Mouse (Mus musculus) neural tube, embryonic 14.5 days (tissue): ENCODE data around the gene Krt6b. TPM values are rescaled to one million over a fixed set of nuclear protein-coding genes. Genes with fewer than 3 reads are reported as not detected.

Source experiments
- ATAC-seq: fragments of 200-750 bp; cut with Nextera tagmentation; 2 replicates; pipeline ENCODE4 v1.8.0; 2017; ENCODE audit warnings: low read depth, mild to moderate bottlenecking, moderate TSS enrichment, moderate library complexity
- H3K27ac ChIP-seq: fragments of 300-500 bp; sonication (generic); 2 replicates; pipeline ENCODE4 v1.5.1; 2014; ENCODE audit warnings: low read depth, mild to moderate bottlenecking, control low read depth, low read length, moderate library complexity, mixed read lengths
- H3K27me3 ChIP-seq: fragments of 300-500 bp; sonication (generic); 2 replicates; pipeline ENCODE4 v1.6.1; 2014; ENCODE audit warnings: low read length; ENCODE audit not compliant: control insufficient read depth, insufficient read depth
- H3K36me3 ChIP-seq: fragments of 300-500 bp; sonication (generic); 2 replicates; pipeline ENCODE4 v1.6.1; 2014; ENCODE audit warnings: low read length, mixed read lengths; ENCODE audit not compliant: control insufficient read depth, insufficient read depth
- H3K4me1 ChIP-seq: fragments of 300-500 bp; sonication (generic); 2 replicates; pipeline ENCODE4 v1.6.1; 2014; ENCODE audit warnings: low read length; ENCODE audit not compliant: control insufficient read depth, insufficient read depth
- H3K4me2 ChIP-seq: fragments of 300-500 bp; sonication (generic); 2 replicates; pipeline ENCODE4 v1.6.1; 2014; ENCODE audit warnings: mild to moderate bottlenecking, low read depth, low read length, control low read depth
- H3K4me3 ChIP-seq: fragments of 300-500 bp; sonication (generic); 2 replicates; pipeline ENCODE4 v1.5.1; 2014; ENCODE audit warnings: low read depth, low read length, control low read depth, mixed read lengths
- H3K9ac ChIP-seq: fragments of 300-500 bp; sonication (generic); replicated peaks from 2 replicates; pipeline ENCODE4 v1.6.1; 2014; ENCODE audit warnings: low read depth, mild to moderate bottlenecking, control low read depth, low read length, mixed read lengths
- H3K9me3 ChIP-seq: fragments of 300-500 bp; sonication (generic); 2 replicates; pipeline ENCODE4 v1.6.1; 2016; ENCODE audit warnings: low read length; ENCODE audit not compliant: control insufficient read depth
- WGBS: fragments of 180-500 bp; shearing (Covaris S2); extraction: QIAGEN DNeasy Blood & Tissue Kit; methylation state at CpG from one replicate; pipeline ENCODE4 v1.1.7; 2014; 5-methylcytosine and 5-hydroxymethylcytosine counted together
- microRNA-seq: library from miRNA; unstranded; fragments of <30 nt; microRNA quantifications from one replicate; pipeline ENCODE4, GENCODE M21; 2016
- polyA plus RNA-seq: library from polyadenylated mRNA; unstranded; fragments of >200 nt; fragmentation: Nextera tagmentation; extraction: Ambion mirVana; gene quantifications from 2 replicates; pipeline ENCODE4 v1.2.1, GENCODE M21; 2014

Gene Krt6b
- polyA plus RNA-seq, 1 experiment from 2014 or later: not detected

- no peak within 1 kb of the TSS for H3K4me3 ChIP-seq
- H3K9ac ChIP-seq: no peak within 1 kb of the TSS
- no peaks in the 10 kb centered on the region for H3K27me3 ChIP-seq
- H3K4me2 ChIP-seq: no peak within 1 kb of the TSS
- WGBS: 78% methylated on average over 3 of the region's 3 CpGs
- no peaks in the 10 kb centered on the region for H3K4me1 ChIP-seq
- no peak for ATAC-seq
- no peaks in the 10 kb centered on the region for H3K9me3 ChIP-seq
- H3K36me3 ChIP-seq: no peaks in the 10 kb centered on the region
- H3K27ac ChIP-seq: no peak within 1 kb of the TSS
Observed at GRCm38 (mm10) chr15:101647280-101647679, 32.8 kb downstream of the Krt6b start, which contains the start of gene Gm5478. TSS of gene Gm5478 (minus strand) at chr15:101647380.

- H3K4me2 ChIP-seq: no peak within 1 kb of the TSS
- H3K27me3 ChIP-seq: no peaks in the 10 kb centered on the region
- WGBS: 84% methylated on average over 2 of the region's 2 CpGs
- no peak within 1 kb of the TSS for H3K9ac ChIP-seq
- H3K4me3 ChIP-seq: no peak within 1 kb of the TSS
- no peaks in the 10 kb centered on the region for H3K9me3 ChIP-seq
- H3K36me3 ChIP-seq: no peaks in the 10 kb centered on the region
- H3K4me1 ChIP-seq: no peaks in the 10 kb centered on the region
- no peak within 1 kb of the TSS for H3K27ac ChIP-seq
- no peak for ATAC-seq
Observed at GRCm38 (mm10) chr15:101627884-101628283, 52.2 kb downstream of the Krt6b start, which contains the start of gene Gm5414. TSS of gene Gm5414 (minus strand) at chr15:101628188.

Small RNAs within 50 kb of the gene (microRNA-seq; reads per million reads assigned to microRNA genes)
- not detected for gene Gm44323
- not detected for gene Gm44342
- gene Gm44383: not detected
- not detected for gene Gm44479

Other genes starting within 250 kb of the Krt6b start
- 0.19 and 0.40 TPM in 2 replicates for gene Krt87, start 241.5 kb downstream of the Krt6b start, polyA plus RNA-seq
- not detected in 2 replicates for gene Krt88, start 232.5 kb downstream of the Krt6b start, polyA plus RNA-seq
- 0.17 TPM in 1 of 2 replicates, not detected in the other for gene Krt81, start 216.5 kb downstream of the Krt6b start, polyA plus RNA-seq
- not detected in 2 replicates for gene Krt86, start 206.8 kb downstream of the Krt6b start, polyA plus RNA-seq
- not detected in 2 replicates for gene Krt83, start 188.8 kb downstream of the Krt6b start, polyA plus RNA-seq
- 0.29 TPM in 1 of 2 replicates, not detected in the other for gene Gm49425, start 163.0 kb downstream of the Krt6b start, polyA plus RNA-seq
- gene Krt84, start 147.5 kb downstream of the Krt6b start, polyA plus RNA-seq: 0.11 TPM in 1 of 2 replicates, not detected in the other
- not detected in 2 replicates for gene Krt82, start 129.6 kb downstream of the Krt6b start, polyA plus RNA-seq
- 0.13 TPM in 2 replicates for gene Krt90, start 117.3 kb downstream of the Krt6b start, polyA plus RNA-seq
- 0.08 TPM in 1 of 2 replicates, not detected in the other for gene Krt75, start 106.4 kb downstream of the Krt6b start, polyA plus RNA-seq
- not detected in 2 replicates for gene Gm5414, start 52.1 kb downstream of the Krt6b start, polyA plus RNA-seq
- not detected in 2 replicates for gene Gm5478, start 32.9 kb downstream of the Krt6b start, polyA plus RNA-seq
- gene Krt6a, start 14.0 kb upstream of the Krt6b start, polyA plus RNA-seq: not detected in 2 replicates
- gene Krt5, start 32.6 kb upstream of the Krt6b start, polyA plus RNA-seq: not detected in 2 replicates
- 0.27 and 0.48 TPM in 2 replicates for gene Krt71, start 62.8 kb upstream of the Krt6b start, polyA plus RNA-seq
- not detected in 2 replicates for gene Krt72, start 106.2 kb upstream of the Krt6b start, polyA plus RNA-seq
- gene Krt73, start 122.1 kb upstream of the Krt6b start, polyA plus RNA-seq: 0.36 TPM in 2 replicates
- gene Krt2, start 137.9 kb upstream of the Krt6b start, polyA plus RNA-seq: not detected in 2 replicates
- 8.3 and 12.3 TPM in 2 replicates for gene Krt1, start 170.5 kb upstream of the Krt6b start, polyA plus RNA-seq
- gene Krt77, start 189.4 kb upstream of the Krt6b start, polyA plus RNA-seq: 0.24 and 0.44 TPM in 2 replicates
- not detected in 2 replicates for gene Krt76, start 212.6 kb upstream of the Krt6b start, polyA plus RNA-seq
- 0.09 and 0.12 TPM in 2 replicates for gene Krt4, start 244.4 kb upstream of the Krt6b start, polyA plus RNA-seq